Mouse (Mus musculus) spleen, postnatal 0 days (tissue): ENCODE measurements around the gene Cox18. TPM values are rescaled to one million over a fixed set of nuclear protein-coding genes. Genes with fewer than 3 reads are reported as not detected.

Source experiments
- polyA plus RNA-seq: library from polyadenylated mRNA; unstranded; fragments of >200 nt; fragmentation: Nextera tagmentation; extraction: Ambion mirVana; gene quantifications from 2 replicates; pipeline ENCODE4 v1.2.1, GENCODE M21; 2015

Gene Cox18
- polyA plus RNA-seq: 20.4 and 25.1 TPM in 2 replicates

DNA sequence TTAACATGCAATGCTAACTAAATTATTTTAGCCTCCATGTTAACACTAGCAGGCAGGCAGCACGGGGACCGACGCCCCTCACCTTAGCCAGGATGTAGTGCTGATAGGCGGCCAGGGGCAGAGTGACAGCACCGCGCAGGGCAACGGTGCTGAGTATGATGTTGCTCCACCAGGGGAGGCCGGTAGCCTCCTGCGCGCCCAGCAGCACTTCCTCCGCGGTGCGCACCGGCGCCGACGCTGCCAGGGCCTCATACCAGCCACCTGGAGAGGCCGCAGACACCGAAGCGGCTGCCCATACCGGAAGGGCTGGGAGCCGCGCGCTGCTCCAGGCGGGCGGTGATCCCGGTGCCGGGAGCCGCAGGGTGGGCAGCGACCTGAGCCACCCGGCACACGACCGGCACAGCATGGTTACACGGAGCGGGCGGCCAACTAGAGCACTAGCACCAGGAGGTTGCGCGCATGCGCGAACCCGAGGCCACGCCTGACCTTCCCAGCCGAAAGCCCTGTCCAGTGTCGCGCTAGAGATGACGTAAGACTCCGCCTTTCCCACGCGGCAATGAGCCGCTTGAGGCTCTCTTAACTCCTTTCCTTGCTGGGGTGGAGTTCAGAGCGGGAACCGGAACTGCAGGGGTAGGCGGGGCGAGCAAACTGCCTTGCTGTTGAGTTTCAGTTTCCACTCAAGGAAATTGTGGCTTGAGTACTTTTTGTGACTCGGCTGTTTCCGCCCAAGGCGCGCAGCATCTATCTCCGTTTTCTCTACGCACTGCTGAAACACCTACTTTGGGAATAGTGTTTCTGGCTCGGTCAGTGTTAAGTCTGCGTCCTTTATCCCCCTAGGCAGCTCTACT is at the start of gene Cox18:
Gene Cox18, minus strand, starts transcription at position 468 of the 848 bp plus-strand sequence.

Other genes with a start within 250 kb of the Cox18 start
- gene Ankrd17, start 142.6 kb upstream of the Cox18 start, polyA plus RNA-seq: 19.9 and 21.0 TPM in 2 replicates
- 4.6 and 4.8 TPM in 2 replicates for gene Gm9958, start 143.2 kb upstream of the Cox18 start, polyA plus RNA-seq
- gene Alb, start 236.9 kb upstream of the Cox18 start, polyA plus RNA-seq: 4.0 and 7.9 TPM in 2 replicates